Mouse (Mus musculus): Measurements from ENCODE around the gene Fntb. TPM values are rescaled to one million over a fixed set of nuclear protein-coding genes. Genes with fewer than 3 reads are reported as not detected.

The Fntb gene
- polyA plus RNA-seq, 1 experiment from 2014 or later: 30.7 TPM

DNA sequence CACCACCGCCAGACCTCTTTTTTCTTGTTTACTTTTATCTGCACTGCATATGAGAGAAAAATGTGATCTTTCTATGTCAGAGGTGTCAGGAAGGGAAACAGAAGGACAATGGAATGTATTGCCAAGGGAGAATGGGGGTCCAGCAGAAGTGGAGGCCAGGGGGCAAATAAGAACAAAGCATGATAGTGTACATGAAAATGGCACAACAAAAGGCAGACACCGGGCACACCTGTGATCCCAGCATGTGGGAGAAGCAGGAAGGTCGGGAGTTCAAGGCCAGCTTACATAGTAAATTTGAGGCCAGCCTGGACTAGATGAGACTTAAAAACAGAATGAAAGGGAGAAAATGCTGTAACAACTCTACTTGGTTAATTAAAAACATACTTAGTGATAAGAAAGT, 153.5 kb downstream of the Fntb start:
- Histone ChIP-seq H3K9me3 (replicated peaks) (no peaks in the 10 kb centered on the region), H3K36me3 (peaks cover 78% of the 10 kb centered on the region), H3K4me3 (no peak overlapping the region), H3K27me3 (replicated peaks) (no peaks in the 10 kb centered on the region), H3K4me1 (peaks cover 53% of the 10 kb centered on the region), H3K9ac (0 out of 2 replicates have a peak overlapping the region, but pooled peaks have one; percentile 3), H3K27ac (peak overlapping the region; percentile 79), H3K4me2 (no peak overlapping the region)
- 70% methylated on average over 3 of the region's 3 CpGs for WGBS (ENCODE audit: insufficient replicate concordance)
- no peak for ATAC-seq

DNA sequence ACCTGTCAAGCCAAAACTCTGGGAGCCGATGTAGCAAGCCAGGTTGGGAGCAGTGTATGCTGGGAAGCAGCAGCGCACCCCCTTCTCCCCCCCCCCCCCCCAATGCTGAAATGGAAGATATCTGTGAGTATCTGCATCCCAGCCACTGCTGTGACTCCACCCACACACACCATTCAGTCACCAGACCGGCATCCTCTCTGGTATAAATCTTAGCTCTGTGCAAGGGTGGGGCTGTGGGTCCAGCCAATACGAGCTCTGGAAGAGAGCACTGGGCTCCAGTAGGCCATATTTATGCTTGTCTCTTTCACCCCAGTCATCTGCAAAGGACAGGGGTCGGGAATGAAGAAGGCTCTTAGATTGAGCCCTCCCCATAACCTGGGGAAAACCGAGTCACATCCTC, 155.0 kb downstream of the Fntb start:
- H3K4me2 ChIP-seq: no peak overlapping the region
- H3K9ac ChIP-seq: no peak overlapping the region
- H3K27me3 ChIP-seq (replicated peaks): no peaks in the 10 kb centered on the region
- no peak for ATAC-seq
- no peaks in the 10 kb centered on the region for H3K9me3 ChIP-seq (replicated peaks)
- WGBS (ENCODE audit: insufficient replicate concordance): 78% methylated on average over 6 of the region's 6 CpGs
- H3K27ac ChIP-seq: no peak overlapping the region
- no peak overlapping the region for H3K4me3 ChIP-seq
- peaks cover 64% of the 10 kb centered on the region for H3K36me3 ChIP-seq
- peaks cover 46% of the 10 kb centered on the region for H3K4me1 ChIP-seq

DNA sequence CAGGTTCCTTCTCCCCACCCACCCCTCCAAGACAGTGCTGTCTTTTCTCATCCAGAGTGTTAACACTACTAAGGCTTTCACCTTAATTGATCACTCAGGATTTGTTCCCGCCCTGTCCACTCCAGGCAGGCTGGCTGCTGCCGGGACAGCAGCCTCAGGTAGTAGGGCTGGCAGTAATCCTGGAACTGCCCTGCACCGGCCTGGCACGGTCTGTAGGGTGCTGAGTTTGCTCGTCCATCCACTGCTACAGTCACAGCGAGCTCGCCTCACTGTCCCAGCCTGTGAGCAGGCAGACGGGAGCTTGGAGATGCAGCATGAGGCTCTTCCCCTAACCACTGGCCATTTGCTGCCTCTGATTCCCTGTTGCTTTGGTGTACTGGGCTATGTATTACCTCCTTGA, 155.6 kb downstream of the Fntb start:
- H3K4me2 ChIP-seq: no peak overlapping the region
- peaks cover 62% of the 10 kb centered on the region for H3K36me3 ChIP-seq
- peaks cover 44% of the 10 kb centered on the region for H3K4me1 ChIP-seq
- no peak overlapping the region for H3K4me3 ChIP-seq
- no peaks in the 10 kb centered on the region for H3K9me3 ChIP-seq (replicated peaks)
- ATAC-seq: no peak
- no peaks in the 10 kb centered on the region for H3K27me3 ChIP-seq (replicated peaks)
- H3K27ac ChIP-seq: peak overlapping the region; percentile 32; the same call in 1 of the 2 replicates
- WGBS (ENCODE audit: insufficient replicate concordance): 89% methylated on average over 8 of the region's 8 CpGs
- no peak overlapping the region for H3K9ac ChIP-seq

DNA sequence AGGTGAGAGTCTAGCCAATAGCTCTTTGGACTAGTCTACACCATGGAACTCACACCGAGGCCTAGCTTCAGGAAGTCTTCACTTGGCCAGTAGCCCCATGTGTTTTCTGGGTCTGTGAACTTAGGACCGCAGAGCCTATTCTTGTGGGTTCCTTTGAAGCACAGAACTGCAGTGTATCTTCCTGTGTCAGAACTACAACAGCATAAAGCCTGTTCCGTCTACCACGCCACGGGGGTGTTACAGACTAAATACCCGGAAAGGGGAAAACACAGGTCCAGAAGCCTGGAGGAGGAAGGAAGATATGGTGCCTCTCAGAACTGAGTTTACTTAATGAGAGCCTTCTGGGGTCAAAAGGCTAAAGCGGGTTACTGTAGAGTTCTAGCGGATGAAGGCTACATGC, 157.7 kb downstream of the Fntb start:
- Histone ChIP-seq H3K4me3 (no peak overlapping the region), H3K4me2 (no peak overlapping the region), H3K27me3 (replicated peaks) (no peaks in the 10 kb centered on the region), H3K27ac (no peak overlapping the region), H3K36me3 (peaks cover 41% of the 10 kb centered on the region), H3K9ac (no peak overlapping the region), H3K9me3 (replicated peaks) (no peaks in the 10 kb centered on the region), H3K4me1 (peaks cover 29% of the 10 kb centered on the region)
- WGBS (ENCODE audit: insufficient replicate concordance): 80% methylated on average over 8 of the region's 8 CpGs
- no peak for ATAC-seq

DNA sequence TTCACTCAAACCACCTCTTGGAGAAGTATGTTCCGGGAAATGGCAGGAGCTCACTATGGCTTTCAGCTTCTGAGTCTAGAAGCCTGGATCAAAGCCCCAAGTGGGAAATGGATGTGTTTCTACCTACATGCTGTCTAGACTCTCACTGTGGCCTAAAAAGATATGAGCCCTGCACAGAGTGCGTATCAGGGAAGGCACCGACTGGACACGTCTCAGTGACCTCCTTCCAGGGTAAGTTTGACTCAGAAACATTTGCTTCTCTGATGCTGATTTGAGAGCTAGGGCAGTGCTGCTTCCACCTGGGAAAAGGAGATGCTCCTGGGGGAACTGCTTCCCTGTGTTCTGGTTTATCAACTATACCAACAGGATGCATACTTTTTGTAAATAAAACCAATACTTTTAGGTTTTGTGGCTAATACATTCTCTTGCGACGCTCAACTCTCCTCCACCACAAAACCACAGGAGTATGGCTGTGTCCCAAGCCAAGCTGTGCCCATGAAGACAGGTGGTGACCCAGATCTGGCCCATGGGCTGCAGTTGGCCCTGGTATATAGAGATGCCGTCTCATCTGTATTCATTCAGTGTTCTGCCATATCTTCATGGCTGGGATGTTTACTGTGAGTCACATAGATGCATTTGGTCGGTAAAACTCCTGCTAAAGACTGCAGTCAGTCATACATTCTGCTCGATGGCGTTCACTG, 159.7 kb downstream of the Fntb start:
- 80% methylated on average over 10 of the region's 10 CpGs for WGBS (ENCODE audit: insufficient replicate concordance)
- H3K9me3 ChIP-seq (replicated peaks): no peaks in the 10 kb centered on the region
- no peak overlapping the region for H3K27ac ChIP-seq
- H3K9ac ChIP-seq: no peak overlapping the region
- no peak for ATAC-seq
- peaks cover 26% of the 10 kb centered on the region for H3K4me1 ChIP-seq
- H3K4me3 ChIP-seq: no peak overlapping the region
- H3K36me3 ChIP-seq: peaks cover 33% of the 10 kb centered on the region
- H3K4me2 ChIP-seq: no peak overlapping the region
- H3K27me3 ChIP-seq (replicated peaks): no peaks in the 10 kb centered on the region

DNA sequence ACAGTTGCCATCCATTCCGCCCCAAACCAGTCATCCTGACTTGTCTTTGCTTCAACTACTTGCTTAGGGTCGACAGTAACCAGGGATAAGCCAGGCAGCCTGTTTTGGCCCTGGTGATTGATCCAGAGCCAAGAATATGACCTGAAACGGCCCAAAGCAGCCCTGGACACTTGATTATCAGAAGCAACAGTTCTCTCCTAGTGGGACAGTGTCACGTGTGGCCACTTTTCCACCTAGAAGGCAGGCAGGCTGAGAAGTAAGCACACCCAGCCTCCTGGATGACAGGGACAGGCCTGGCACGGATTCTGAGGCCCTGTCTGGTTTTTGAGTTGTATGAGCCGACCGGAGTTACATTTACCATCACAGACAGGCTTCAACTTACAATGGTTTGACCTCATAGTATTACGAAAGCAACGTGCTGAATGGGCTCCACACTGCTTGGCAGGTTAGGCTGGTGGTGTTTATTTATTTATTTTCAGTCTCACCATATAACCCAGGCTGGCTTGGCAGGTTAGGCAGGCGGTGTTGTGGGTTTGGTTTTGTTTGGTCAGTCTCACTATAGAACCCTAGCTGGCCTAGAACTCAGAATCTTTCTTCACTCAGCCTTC, 161.1 kb downstream of the Fntb start:
- no peak for ATAC-seq
- no peak overlapping the region for H3K9ac ChIP-seq
- peaks cover 19% of the 10 kb centered on the region for H3K36me3 ChIP-seq
- H3K27ac ChIP-seq: no peak overlapping the region
- WGBS (ENCODE audit: insufficient replicate concordance): 73% methylated on average over 10 of the region's 10 CpGs
- no peaks in the 10 kb centered on the region for H3K27me3 ChIP-seq (replicated peaks)
- H3K4me2 ChIP-seq: no peak overlapping the region
- no peak overlapping the region for H3K4me3 ChIP-seq
- H3K9me3 ChIP-seq (replicated peaks): no peaks in the 10 kb centered on the region
- peaks cover 34% of the 10 kb centered on the region for H3K4me1 ChIP-seq

DNA sequence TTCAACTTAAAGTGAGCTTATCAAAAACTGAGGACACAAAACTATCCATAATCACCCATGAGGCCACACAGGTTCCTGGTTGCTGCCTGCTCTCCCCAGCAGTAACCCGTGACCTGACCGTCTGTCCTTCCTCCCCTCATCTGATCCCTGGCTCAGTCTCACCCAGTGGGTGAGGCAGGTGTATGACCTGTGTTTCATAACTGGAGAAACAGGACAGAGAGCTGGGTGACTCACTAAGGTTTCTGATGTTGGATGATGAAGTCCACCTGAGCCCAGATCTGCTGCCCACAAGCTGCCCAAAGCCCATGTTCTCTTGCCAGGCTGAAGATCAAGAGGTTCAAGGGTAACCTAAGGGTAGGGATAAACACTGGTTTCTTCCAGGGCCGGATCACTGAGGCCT, 161.6 kb downstream of the Fntb start:
- Histone ChIP-seq H3K36me3 (peaks cover 15% of the 10 kb centered on the region), H3K4me3 (no peak overlapping the region), H3K9me3 (replicated peaks) (no peaks in the 10 kb centered on the region), H3K9ac (no peak overlapping the region), H3K27ac (no peak overlapping the region), H3K4me2 (no peak overlapping the region), H3K27me3 (replicated peaks) (no peaks in the 10 kb centered on the region), H3K4me1 (peaks cover 39% of the 10 kb centered on the region)
- ATAC-seq: no peak
- WGBS (ENCODE audit: insufficient replicate concordance): 83% methylated on average over 3 of the region's 3 CpGs

DNA sequence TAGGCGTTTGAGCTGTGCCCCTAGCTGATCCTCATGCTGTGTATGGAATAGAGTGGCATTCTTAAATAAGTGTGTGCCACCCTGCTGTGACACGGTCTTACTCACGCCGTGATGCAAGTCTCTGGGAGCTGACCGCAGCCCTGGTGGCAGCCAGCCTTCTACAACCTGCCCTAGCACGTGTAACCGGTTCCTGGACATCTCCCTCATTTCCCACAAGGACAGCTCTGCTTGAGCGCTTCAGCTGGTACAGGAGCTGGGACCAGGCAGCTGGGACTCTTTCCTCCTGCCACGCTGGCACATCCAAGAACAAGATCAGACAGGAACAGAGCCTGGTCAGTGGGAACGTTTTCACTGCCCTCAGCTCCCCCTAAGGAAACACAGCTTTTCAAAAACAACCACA, 162.2 kb downstream of the Fntb start:
- H3K4me3 ChIP-seq: no peak overlapping the region
- H3K9me3 ChIP-seq (replicated peaks): no peaks in the 10 kb centered on the region
- H3K9ac ChIP-seq: no peak overlapping the region
- no peak overlapping the region for H3K4me2 ChIP-seq
- peaks cover 16% of the 10 kb centered on the region; the same call in 1 of the 2 replicates for H3K36me3 ChIP-seq
- no peaks in the 10 kb centered on the region for H3K27me3 ChIP-seq (replicated peaks)
- H3K4me1 ChIP-seq: peaks cover 44% of the 10 kb centered on the region
- WGBS (ENCODE audit: insufficient replicate concordance): 67% methylated on average over 10 of the region's 10 CpGs
- H3K27ac ChIP-seq: no peak overlapping the region
- ATAC-seq: no peak

DNA sequence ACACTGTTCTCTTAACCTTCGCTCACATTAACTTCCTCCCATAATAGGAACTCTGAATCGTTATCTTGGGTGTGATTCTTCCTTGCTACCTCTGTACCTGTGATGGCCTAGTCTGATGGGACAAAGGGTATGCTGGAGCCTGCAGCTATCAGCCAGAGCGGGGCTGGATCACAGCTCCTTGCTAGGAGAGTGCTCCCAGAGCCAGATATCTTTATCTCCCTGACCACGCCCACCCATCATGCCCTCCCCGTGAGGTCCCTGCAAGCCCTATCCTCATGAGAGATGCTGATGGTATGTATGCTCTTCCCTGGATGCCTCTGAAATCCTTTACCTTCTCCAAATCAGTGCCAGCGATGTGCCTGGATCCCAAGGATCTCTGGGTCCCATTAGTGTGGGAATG, 164.8 kb downstream of the Fntb start:
- Histone ChIP-seq H3K4me1 (peaks cover 59% of the 10 kb centered on the region), H3K27ac (no peak overlapping the region), H3K27me3 (replicated peaks) (no peaks in the 10 kb centered on the region), H3K4me2 (peak overlapping the region; percentile 21), H3K9me3 (replicated peaks) (no peaks in the 10 kb centered on the region), H3K36me3 (peaks cover 31% of the 10 kb centered on the region), H3K9ac (no peak overlapping the region), H3K4me3 (no peak overlapping the region)
- ATAC-seq: peak; percentile 95
- 33% methylated on average over 6 of the region's 6 CpGs for WGBS (ENCODE audit: insufficient replicate concordance)

DNA sequence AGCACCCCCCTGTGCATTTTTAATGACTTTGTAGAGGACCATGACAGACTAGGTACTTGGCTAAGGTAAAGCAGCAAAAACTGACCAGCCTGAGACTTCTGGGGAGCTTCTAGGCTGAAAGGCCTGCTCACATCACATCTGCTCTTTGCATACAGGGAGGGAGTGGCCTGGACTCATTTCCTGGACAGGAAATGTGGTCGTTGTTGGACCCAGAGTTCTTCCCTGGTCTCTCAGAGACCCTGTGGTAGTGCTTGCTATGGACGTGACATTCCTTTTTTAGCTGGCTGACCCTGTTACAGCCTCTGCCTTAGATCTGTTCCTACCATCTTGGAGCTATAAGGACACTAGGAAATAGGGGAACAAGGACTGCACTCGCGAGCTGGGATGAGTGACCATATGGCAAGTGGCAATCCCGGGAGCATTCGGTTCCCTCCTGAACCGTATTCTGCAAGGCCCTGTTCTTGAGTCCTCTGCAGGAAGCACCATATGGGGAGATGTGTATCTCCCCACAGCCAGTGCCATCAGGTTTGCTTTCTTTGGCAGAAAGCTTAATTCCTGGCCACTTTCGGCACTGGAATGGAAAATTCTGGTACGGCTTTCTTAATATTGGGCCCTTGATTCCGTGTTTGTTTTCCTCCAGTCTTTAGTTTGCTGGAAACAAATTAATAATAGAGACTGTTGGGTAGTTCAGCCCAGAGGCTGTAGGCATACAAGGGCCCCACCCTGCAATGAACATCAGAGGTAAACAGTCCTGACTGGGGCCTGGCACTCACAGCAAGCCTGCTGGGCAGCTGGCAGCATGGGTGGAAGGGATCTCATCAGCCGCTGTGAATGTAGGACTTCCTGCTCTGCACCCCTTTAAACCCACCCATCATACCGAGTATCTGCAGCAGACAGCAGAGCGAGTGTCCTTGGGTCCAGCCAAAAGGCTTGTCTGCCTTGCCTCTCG, 166.6 kb downstream of the Fntb start:
- Histone ChIP-seq H3K27ac (peak overlapping the region; percentile 41), H3K9me3 (replicated peaks) (no peaks in the 10 kb centered on the region), H3K36me3 (peaks cover 49% of the 10 kb centered on the region), H3K4me2 (no peak overlapping the region), H3K4me3 (no peak overlapping the region), H3K9ac (no peak overlapping the region), H3K27me3 (replicated peaks) (no peaks in the 10 kb centered on the region), H3K4me1 (peaks cover 56% of the 10 kb centered on the region)
- WGBS (ENCODE audit: insufficient replicate concordance): 68% methylated on average over 14 of the region's 14 CpGs
- ATAC-seq: no peak

DNA sequence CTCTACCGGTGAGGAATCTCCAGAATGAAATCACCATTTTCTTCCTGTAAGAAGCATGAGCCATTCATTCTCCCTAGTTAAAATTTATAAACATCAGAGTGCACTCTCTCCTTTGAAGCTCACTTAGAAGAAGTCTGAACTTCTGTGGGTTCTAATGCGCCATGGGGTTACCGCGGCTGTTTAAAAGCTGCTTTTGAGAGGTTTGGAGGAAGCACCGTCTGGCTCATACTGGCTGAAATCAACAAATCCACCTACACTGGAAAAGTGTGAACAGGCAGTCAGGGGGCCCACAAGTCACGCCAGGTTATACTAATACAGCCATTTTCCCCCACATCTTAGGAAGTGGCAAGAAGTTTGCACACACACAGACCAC, 167.3 kb downstream of the Fntb start:
- Histone ChIP-seq H3K9ac (no peak overlapping the region), H3K4me2 (no peak overlapping the region), H3K4me1 (peaks cover 55% of the 10 kb centered on the region), H3K27ac (peak overlapping the region; percentile 41; the same call in 1 of the 2 replicates), H3K36me3 (peaks cover 55% of the 10 kb centered on the region), H3K4me3 (no peak overlapping the region), H3K9me3 (replicated peaks) (no peaks in the 10 kb centered on the region), H3K27me3 (replicated peaks) (no peaks in the 10 kb centered on the region)
- 77% methylated on average over 6 of the region's 6 CpGs for WGBS (ENCODE audit: insufficient replicate concordance)
- ATAC-seq: no peak

DNA sequence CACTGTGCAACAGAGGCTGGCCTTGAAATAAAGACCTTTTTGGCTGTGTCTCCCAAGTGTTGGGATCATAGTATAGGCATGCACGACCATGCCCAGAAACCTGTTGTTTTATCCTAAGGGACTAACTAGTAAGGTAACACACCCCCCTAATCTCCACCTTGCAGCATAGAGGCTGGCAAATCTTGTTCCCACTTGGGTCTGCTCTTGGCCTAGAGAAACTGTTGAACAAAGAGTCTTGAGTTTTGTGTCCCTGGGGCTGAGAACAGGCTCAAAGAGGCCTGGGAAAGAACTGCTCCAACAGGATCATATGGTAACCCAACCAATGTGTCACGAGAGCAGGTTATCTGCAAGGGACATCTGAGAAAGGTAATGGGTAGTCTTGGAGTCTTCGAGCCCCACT, 169.0 kb downstream of the Fntb start:
- Histone ChIP-seq H3K4me1 (peaks cover 45% of the 10 kb centered on the region), H3K9ac (no peak overlapping the region), H3K9me3 (replicated peaks) (no peaks in the 10 kb centered on the region), H3K27me3 (replicated peaks) (no peaks in the 10 kb centered on the region), H3K27ac (0 out of 2 replicates have a peak overlapping the region, but pooled peaks have one; percentile 7), H3K36me3 (peaks cover 66% of the 10 kb centered on the region), H3K4me3 (no peak overlapping the region), H3K4me2 (no peak overlapping the region)
- 80% methylated on average over 3 of the region's 3 CpGs for WGBS (ENCODE audit: insufficient replicate concordance)
- ATAC-seq: no peak
